Mouse (Mus musculus) gastrocnemius, postnatal 10 days (tissue): Measurements from ENCODE around the gene Gm8356. TPM values are rescaled to one million over a fixed set of nuclear protein-coding genes. Genes with fewer than 3 reads are reported as not detected.
"Not testable (repeated sequence)": the region's sequence is repeated elsewhere in the genome, so short reads cannot be mapped to it uniquely, and the experiment has no call there.

ENCODE experiments used
- DNase-seq: peaks from one replicate; pipeline ENCODE4 v3.0.0; 2021; ENCODE audit warnings: mixed read lengths
- long read RNA-seq, 2 experiments: library from polyadenylated mRNA; stranded (forward); transcript quantifications; one replicate each; pipeline ENCODE4 v2.0.0; 2021
- total RNA-seq, 2 experiments: library from RNA; stranded (reverse); gene quantifications; 2 replicates each; pipeline ENCODE4 v1.2.3; 2021

The Gm8356 gene
- not detected for total RNA-seq
- long read RNA-seq, experiment 1 = 0 reads
- long read RNA-seq, experiment 2 = 0 reads

GRCm38 (mm10) chr14:6537190-6537589 is at the start of gene Gm8356:
Gene Gm8356, minus strand, starts transcription at chr14:6537290.
- DNase-seq = not testable (repeated sequence)

GRCm38 (mm10) chr14:6486331-6486730 is 50.8 kb downstream of the Gm8356 start:
- DNase-seq = not testable (repeated sequence)

- not testable (repeated sequence) for DNase-seq
Measured at GRCm38 (mm10) chr14:6485541-6485940, 51.5 kb downstream of the Gm8356 start.

- DNase-seq = not testable (repeated sequence)
Measured at GRCm38 (mm10) chr14:6482126-6482525, 55.0 kb downstream of the Gm8356 start.

Other genes with a start within 250 kb of the Gm8356 start
- not detected for gene Gm21103, start 232.4 kb downstream of the Gm8356 start, total RNA-seq
- gene Gm3618, start 193.6 kb downstream of the Gm8356 start, total RNA-seq = not detected
- gene Gm16440, start 147.0 kb downstream of the Gm8356 start, total RNA-seq = not detected
- not detected for gene Gm3591, start 124.8 kb downstream of the Gm8356 start, total RNA-seq
- gene Gm3594, start 92.7 kb downstream of the Gm8356 start, total RNA-seq = not detected
- 1 to 10 TPM in 1 of 2 experiments, under 1 TPM in 1; 0.56 to 1.2 TPM for gene Gm3629, start 53.3 kb upstream of the Gm8356 start, total RNA-seq
- gene Gm3460, start 85.1 kb upstream of the Gm8356 start, total RNA-seq = not detected
- not detected for gene Gm10251, start 146.9 kb upstream of the Gm8356 start, total RNA-seq
- gene Gm8050, start 183.0 kb upstream of the Gm8356 start, total RNA-seq = not detected
- gene Gm3636, start 205.0 kb upstream of the Gm8356 start, total RNA-seq = 1 to 10 TPM; 5.2 to 5.6 TPM
- gene Gm8362, start 237.1 kb upstream of the Gm8356 start, total RNA-seq = under 1 TPM; 0.23 to 0.41 TPM